Mouse (Mus musculus): ENCODE data around the gene Ptch2.

Gene Ptch2

DNA sequence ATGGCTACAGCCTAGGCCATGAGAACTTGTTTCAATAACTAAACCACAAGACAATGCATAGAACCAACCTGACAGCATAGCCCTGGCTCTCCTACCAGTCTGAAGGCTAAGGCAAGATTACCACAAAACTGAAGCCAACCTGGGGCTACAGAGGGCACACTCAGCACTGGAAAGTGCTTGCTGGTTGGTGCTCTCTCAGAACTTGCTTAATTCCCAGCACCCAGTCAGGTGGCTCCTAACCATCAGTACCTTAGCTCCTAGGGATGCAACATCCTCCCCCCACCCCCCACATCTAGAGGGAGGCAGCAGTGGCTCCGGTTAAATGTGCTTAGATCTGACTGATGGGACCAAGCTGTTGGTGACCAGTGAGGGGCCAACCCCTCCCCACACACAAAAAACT, 55.5 kb downstream of the Ptch2 start:
- DNase-seq (ENCODE audit: low spot score in 2 of 2), result no peak

GRCm38 (mm10) chr4:117152714-117153113, 56.8 kb downstream of the Ptch2 start:
- no peak for DNase-seq (ENCODE audit: low spot score in 2 of 2)

- no peak for DNase-seq (ENCODE audit: low spot score in 2 of 2)
Observed at GRCm38 (mm10) chr4:117155020-117155791, 59.3 kb downstream of the Ptch2 start.

DNA sequence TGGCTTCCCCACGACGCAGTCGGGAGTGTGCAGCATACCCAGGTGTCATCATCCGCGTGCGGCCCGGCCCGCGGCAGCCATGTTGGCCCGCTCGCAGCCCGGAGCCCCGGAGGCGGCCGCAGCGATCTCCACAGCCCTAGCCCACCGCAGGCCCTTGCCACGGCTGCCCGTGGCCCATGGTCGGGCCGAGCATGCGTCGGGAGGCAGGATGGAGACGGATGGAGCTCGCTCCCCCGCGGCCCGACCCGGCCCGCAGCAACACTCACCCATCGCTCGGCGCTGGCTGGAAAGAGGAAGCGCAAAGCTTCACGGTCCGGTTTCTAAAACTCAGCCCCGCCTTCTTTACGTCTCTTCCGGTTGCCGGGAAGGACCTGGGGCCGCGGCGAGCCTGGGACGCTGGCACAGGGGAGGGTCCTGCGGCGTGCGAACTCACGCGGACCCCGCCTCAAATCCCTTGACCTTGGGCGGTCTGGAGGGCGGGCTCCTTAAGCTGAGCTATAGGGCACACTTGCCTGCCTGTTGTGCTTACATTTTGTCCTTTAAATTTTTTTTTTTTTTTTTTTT, 60.0 kb downstream of the Ptch2 start, which contains the start of gene Rps8:
Rps8 (minus strand) TSS at position 452 of the 564 bp plus-strand sequence.
- DNase-seq (ENCODE audit: low spot score in 2 of 2), result peak; percentile 81 to 84

DNA sequence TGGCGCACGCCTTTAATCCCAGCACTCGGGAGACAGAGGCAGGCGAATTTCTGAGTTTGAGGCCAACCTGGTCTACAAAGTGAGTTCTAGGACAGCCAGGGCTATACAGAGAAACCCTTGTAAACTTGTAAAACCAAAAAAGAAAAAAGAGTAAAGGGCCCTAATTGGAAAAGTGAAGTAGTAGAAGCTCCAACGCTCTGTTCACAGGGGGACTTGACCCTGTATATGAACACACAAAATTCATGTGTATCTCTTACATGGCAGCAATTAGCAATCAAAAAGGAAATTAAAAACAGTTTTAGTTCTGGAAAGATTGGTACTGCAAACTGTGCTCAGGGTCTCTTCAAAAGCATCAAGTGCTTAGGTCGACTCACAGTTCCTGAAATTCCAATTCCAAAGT, 60.5 kb downstream of the Ptch2 start:
- DNase-seq (ENCODE audit: low spot score in 2 of 2), result no peak

DNA sequence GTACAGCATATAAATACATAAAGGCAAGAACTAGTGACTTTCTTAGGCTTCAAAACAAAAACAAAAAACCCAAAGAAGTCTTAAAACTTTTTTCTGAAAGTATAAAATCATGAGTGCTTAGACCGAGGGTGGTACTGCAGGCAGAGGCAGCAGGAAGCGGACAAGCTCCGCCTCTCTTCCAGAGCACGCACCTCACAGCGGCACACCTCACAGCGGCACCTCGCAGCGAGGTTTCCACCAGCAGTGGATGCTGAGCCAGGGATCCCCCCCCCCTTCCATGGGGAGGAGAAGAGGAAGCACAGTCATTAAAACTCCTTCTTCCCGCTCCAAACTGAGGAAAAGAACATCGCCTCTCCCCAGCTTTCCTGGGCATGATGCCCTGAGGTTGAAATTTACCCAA, 63.8 kb downstream of the Ptch2 start:
- no peak for DNase-seq (ENCODE audit: low spot score in 2 of 2)

- DNase-seq (ENCODE audit: low spot score in 2 of 2), result no peak
Observed at GRCm38 (mm10) chr4:117161183-117161582, 65.3 kb downstream of the Ptch2 start.

All from urinary bladder, postnatal 4 days (tissue).